Mouse (Mus musculus): Measurements from ENCODE around the gene Cdkl4.

DNA sequence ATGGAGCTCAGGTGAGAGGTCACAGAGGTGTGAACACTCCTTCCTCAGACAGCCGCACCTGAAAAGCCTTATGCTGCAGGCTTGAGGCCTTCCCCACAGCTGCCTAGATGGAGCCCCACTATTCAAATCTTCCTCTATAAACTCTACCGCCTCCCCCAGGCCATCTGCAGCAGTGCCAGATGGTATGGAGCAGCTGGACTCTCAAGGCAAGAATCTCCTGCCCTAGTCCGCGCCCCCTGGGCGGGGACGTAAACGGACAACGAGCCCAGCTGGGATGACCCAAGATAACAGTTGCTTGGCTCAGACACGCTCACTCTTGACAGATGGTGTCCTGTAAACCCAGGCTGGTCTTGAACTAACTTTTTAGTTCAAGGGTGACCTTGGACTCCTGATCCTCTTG is 60.4 kb downstream of the Cdkl4 start:
- no peak for TF ChIP-seq CTCF (IDR thresholded peaks at IDR 0.05; ENCODE audit: borderline replicate concordance, insufficient read depth, low read length)
- no peak for TF ChIP-seq POLR2A (IDR thresholded peaks at IDR 0.05; ENCODE audit: low read depth, low read length)

Measured in embryonic fibroblast, embryonic 13.5 days (primary cell).